Mouse (Mus musculus) left cerebral cortex, adult 11 months (tissue): ENCODE results near the gene Clp1.
"Not testable (repeated sequence)": the region's sequence is repeated elsewhere in the genome, so short reads cannot be mapped to it uniquely, and the experiment has no call there.

Source experiments
- DNase-seq: peaks from one replicate; pipeline ENCODE4 v3.0.0; 2022; ENCODE audit warnings: low spot score

The Clp1 gene

DNA sequence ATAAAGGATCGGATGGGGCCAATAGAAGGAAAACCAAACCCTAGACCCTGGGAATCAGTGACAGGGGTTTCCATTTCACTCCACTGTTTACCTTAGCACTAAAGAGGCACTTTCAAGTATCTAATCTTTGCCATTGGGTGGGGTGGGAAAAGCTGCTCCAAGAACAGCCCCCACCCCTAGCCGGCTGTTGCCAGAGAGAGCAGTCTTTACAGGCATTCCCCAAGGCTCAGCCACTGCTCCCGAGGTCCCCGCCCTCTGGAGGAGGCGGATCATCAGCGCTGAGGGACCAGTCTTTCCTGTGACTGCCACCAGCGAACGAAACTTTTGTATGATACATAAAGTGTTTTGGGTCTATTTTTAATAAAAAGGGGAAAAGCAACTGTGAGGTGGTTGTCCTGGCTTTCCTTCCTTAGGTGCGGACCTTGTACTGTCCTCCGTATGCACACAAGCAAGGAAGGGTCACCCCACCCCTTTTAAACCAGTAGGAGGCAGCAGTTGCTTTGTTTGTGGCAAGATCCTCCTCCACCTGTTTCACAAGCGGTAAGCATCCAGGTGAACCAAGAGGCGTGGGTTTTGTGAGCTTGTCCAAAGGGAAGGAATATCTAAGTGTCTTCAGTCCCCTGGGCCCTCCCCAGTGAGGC, 11.2 kb upstream of the Clp1 start:
- no peak for DNase-seq

DNA sequence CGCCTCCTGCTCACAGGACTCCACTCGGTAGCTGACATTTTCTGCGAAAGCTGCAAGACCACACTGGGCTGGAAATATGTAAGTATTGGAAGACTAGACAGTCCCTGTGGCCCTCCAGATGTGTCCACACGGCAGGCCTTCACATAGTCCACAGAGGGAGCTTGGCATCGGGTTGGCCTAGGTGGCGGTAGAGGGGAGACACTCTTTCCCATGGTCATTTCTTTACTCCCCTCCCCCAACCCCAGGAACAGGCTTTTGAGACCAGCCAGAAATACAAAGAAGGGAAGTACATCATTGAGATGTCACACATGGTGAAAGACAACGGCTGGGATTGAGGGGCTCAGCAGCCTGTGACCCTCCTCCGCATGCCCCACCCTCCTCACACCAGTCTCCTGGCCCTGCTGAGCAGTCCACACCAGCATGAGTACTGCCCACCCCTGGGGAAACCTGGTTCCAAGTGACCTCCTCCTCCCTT, 10.3 kb upstream of the Clp1 start:
- no peak for DNase-seq

DNA sequence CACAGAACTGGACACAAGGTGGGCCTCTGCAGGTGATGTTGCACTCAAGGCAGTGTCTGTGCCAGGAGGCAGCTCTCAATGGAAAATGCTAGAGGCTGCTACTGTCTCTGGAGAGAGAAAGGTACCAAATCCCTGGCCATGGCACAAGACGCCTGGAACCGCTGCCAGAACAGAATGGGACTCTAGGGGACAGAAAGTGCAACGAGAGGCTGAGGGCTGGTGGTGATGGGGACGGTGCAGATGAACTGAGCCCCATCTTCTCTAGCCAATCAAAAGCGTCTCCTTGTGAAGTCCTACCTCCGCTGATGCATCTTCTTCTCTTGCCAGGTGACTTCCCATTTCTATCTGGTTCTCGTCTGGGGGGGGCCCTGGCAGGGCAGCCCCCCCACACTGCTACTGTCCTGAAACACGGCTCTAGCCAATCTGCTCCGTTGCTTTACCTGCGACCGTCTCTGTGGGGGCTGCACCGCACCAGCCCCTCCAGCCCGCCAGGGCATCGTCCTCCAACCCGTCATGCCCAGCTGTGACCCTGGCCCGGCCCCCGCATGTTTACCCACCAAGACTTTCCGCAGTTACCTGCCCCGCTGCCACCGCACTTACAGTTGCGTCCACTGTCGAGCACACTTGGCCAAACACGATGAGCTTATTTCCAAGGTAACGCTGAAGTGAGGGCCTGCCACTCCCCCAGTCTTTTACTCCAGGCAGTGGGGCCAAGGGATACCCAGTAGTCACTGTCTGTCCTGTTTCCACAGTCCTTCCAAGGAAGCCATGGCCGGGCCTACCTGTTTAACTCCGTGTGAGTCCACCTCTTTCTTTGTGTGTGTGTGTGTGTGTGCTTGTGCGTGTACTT, 9.4 kb upstream of the Clp1 start:
- DNase-seq = no peak

DNA sequence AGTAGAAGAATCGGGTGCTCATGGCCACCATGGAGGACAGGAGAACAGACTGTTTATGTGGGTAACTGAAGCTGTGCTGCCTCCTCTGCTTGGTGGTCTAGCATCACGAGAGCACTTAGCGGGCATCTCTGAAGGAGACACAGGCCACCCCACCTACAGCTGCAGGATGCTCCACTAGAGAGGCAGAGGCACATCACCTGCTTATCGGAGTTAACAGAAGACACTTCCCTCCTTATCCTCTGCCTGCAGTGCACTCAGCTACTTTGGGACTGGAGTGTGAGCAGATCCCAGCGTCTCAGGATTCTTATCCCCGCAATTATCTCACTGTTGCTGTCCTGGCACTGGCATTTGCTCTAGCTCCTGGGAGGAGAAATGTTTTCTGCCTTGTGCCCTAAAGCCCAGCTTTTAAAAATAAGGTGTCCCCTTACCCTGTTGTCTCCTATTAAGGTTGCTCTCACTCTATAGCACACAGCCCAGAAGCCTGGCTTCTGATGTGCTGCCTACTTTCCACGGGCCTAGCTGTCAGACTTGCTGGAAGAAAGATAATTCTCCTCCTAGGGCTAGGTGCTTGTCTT, 8.3 kb upstream of the Clp1 start:
- no peak for DNase-seq

DNA sequence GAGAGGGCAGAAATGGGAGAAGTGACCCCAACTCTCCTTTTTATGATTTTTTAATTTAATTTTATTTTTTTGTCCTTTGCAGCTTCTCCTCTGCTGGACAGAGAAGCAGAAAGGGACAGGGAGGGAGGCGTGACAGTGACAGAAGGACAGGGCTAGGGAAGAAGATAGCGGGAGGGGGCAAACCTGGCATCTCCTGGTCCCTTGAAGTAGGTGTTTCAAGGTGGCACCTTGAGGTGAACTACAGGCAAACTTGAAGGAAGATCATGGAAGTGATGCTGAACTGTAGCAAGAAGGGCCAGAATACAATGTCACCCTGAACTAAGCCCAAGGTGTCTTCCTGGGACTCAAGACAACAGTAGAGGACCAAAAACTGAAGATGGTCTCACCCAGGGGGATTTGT, 7.8 kb upstream of the Clp1 start:
- DNase-seq = no peak

DNA sequence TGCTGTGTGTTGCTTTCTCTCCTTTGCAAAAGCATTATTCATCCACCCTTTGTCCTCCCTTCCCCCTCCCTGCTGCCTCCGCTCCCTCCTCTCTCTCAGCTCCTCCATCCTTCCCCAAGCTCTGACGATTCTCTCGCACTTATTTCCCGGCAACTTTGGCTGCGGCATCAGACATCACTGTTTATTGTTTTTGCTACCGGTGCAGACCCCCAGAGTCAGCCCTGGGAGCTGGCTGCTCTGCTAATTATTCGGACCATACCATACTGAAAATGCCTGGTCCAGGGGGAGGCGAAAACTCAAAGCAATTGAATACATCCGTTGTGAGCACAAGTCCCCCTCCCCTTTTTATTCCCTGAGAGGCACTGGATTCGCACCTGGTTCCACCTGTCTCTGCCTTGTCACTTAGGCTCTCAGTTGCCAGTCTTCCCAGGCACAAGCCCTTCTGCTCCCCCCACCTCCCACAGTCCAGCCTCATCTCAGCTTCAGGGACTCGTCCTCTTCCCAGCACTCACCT, 7.3 kb upstream of the Clp1 start:
- DNase-seq = no peak

DNA sequence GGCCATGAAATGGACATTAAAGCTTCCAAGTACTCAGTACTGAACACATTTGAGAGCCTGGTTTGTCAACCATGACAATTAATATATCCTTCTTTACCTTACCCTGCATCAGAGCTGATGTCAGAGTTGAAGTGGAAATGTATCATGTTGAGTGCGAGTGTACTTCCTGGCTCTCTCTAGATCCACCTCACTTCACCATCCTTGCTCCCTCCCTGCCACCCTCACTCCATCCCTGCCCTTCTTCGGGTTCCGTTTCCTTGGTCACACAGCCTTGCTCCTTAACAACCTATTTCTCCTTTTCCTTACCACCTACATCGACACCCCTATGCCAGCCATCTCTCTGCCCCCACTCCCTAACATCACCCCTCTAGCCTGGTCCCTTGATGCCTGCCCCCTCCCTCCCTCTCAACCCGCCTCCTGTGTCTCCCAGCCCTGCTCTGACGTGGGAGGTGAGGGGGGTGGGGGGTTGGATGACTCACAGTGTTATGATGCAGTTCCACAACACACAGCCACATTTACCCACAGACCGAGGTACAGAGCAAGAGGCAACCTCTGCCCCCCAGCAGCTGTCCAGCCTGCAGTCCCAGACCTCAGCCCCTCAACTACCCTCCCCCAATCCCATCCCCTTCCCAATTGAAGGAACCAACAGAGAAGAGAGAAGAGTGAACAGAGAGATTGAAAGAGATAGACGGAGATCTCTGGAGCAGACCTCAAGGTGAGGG, 6.6 kb upstream of the Clp1 start, which contains the start of gene Ypel4:
Ypel4 (plus strand) TSS at position 480 of the 722 bp plus-strand sequence.
- peak; percentile 62 for DNase-seq

DNA sequence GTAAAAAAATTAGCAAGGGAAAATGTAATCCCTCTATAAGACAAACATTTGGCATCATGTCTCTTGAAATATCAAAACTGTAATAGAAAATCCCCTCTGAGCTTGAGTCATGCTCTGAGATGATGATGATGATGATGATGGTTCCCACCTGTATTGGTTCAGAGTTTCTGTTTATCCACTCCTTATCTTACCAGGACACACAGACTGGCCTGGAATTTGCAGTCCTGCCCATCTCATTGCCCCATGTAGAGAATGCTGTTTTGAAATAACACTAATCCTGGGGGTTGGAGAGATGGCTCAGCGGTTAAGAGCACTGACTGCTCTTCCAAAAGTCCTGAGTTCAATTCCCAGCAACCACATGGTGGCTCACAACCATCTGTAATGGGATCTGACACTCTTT, 5.2 kb upstream of the Clp1 start:
- no peak for DNase-seq

DNA sequence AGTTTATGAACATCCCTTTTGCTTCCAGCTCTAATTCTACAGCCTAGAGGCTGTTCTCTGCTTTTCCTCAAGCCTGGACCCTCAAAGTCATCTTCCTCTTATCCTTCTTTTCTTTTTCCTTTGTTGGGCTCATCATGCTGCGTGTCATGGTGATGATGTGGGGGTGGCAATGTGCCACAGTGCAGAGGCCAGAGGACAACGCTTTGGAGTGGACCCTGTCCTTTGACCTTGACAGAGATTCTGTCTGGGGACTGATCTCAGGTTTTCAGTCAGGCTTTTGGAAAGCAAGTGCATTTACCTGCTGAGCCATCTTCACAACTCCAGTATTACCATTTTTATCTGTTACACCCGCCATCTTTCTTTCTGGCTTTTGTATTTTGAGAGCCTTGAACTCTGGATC, 4.1 kb upstream of the Clp1 start:
- no peak for DNase-seq

DNA sequence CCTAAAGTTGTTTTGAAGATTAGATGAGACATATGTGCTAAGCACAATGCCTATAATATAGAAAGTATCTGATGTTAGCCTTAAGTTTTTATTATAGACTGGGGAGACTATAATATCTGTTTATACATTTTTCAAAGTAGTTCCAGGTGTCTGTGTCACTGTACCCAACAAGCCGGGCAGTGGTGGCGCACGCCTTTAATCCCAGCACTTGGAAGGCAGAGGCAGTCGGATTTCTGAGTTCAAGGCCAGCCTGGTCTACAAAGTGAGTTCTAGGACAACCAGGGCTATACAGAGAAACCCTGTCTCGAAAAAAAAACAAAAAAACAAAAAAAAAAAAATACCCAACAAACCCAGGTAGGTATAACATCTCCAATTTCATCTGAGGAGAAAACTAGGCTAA, 1.0 kb upstream of the Clp1 start:
- DNase-seq = not testable (repeated sequence)

DNA sequence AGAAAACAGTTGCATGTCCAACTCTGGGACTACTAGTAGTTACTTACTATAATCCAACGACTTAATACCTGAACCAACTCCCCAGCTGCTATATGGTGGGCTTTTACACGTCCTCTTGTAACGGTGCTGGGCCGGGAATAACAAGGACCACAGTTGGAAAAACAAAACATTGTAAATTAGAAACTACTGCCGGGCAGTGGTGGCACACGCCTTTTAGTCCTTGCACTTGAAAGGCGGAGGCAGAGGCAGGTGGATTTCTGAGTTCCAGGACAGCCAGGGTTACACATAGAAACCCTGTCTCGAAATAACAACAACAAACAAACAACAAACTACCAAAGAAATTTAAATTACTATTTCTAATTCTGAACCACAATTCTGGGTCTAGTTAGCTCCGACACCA, 434 bp downstream of the Clp1 start:
- no peak for DNase-seq

DNA sequence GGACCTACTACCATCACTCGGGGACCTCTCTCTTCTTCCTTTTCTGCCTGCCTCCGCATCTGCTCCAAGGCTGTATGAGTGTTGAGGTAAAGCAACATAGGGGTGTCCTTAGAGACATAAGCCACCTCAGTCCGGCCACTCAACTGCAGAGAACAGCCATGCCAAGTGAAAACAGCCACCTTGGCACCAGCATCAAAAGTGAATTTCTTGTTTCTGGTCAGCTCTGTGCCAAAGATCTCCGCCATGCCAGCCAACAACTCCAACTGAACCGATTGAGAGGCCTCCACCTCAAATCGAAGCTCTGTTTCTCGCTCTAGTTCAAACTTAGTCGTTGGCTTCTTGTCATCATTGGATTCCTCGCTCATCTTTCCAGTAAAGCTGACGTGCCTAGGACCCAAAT, 1.4 kb downstream of the Clp1 start:
- DNase-seq = no peak

DNA sequence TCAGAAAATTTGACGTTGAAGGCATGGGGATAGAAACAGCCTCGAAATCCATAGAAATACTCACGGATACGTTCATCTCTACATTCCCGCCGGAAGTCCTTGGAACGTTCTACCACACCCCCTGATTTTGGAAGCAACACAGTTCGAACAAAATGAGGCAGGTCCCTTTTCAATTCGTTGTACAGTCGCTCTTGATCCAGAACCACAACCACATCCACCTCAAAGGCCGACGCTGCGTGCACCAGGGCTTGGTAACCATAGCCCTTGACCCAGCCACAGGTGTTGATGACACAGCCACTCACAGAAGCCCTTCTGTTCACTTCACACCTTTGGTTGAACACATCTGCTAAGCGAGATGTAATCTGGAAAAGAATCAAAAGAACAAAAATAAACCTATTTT, 3.3 kb downstream of the Clp1 start:
- no peak for DNase-seq

DNA sequence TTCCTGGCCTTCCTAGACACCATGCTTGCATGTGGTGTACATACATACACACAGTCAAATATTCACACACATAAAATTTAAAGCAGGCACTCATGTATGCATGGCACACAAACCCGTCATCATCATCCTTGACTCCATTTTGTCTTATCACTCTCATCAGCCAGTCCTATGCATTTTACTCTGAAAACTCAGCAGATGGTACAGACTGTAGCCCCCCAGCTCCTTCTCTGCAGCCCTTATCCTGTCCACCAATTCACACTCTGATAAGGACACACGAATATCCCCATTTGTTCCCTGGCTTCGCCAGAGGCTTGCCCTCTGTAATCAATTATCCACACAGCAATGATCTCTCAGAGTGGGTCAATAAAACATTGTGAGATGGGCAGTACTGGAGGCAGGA, 6.0 kb downstream of the Clp1 start:
- no peak for DNase-seq

DNA sequence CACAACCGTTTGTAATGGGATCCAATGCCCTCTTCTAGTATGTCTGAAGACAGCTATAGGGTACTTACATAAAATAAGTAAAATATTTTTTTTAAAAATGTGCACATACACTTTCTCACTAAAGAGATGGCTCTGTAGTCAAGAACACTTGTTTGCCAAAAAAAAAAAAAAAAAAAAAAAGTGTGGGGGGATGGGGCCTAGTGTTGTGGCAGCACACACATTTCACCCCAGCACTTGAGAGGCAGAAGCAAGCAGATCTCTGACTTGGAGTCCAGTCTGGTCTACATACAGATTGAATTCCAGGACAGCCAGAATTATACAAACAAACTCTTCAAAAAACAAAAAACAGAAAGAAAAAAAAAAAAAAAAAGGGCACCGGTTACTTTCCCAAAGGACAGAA, 6.4 kb downstream of the Clp1 start:
- DNase-seq = no peak

DNA sequence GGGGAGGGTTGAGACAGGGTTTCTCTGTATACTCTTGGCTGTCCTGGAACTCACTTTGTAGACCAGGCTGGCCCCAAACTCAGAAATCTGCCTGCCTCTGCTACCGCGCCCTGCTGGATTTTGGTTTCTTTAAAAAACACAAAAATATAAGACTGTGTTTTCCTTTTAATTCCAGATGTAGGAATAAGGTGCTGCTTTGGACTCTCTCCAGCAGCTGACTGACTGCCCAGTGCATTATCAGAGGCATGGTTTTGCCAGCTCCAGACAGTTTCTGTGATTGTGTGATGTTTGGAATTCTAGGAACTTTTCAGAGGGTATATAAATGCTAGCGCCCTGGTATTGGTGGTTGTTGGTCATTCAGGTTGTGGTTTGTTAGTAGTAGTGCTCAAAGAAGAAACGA, 9.8 kb downstream of the Clp1 start:
- no peak for DNase-seq

DNA sequence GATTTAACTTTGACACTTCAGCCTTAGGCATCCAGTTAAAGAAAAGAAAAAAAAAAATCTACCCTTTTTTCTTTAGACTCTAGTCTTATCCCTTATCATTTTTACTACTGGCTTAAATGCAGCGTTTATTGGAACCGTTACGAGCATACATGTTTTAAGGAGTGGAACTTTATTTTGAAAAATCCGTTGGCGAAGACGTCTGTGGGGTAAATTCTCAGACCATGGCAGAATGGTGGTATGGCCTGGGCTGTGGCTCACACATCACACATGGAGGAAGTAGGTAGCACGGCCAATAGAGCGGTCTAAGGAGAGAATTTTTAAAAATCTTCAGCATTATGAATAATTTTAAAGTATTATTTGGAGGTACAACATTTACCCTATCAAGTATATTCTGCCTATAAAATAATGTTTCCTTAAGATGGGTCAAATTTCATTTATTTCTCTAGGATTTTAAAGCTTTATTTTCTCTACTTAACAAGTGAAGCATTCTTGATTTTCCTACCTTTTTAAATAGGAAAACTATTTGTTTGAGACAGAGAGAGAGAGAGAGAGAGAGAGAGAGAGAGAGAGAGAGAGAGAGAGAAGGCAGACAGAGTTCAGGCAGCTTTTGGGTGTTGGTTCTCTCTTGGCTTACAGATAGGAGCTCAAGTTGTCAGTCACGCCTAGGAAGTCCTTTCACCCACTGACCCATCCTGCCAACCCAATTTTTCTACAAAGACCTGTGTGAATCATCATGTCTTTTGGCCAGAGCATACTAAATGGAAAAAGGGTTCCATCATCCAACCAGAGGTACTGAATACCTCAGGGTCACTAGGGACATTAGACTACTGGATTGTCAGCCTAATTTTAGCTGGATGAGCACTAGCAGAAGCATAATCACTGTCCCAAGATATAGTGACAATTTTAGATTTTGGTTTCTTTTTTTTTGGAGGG, 10.5 kb downstream of the Clp1 start:
- DNase-seq = no peak

DNA sequence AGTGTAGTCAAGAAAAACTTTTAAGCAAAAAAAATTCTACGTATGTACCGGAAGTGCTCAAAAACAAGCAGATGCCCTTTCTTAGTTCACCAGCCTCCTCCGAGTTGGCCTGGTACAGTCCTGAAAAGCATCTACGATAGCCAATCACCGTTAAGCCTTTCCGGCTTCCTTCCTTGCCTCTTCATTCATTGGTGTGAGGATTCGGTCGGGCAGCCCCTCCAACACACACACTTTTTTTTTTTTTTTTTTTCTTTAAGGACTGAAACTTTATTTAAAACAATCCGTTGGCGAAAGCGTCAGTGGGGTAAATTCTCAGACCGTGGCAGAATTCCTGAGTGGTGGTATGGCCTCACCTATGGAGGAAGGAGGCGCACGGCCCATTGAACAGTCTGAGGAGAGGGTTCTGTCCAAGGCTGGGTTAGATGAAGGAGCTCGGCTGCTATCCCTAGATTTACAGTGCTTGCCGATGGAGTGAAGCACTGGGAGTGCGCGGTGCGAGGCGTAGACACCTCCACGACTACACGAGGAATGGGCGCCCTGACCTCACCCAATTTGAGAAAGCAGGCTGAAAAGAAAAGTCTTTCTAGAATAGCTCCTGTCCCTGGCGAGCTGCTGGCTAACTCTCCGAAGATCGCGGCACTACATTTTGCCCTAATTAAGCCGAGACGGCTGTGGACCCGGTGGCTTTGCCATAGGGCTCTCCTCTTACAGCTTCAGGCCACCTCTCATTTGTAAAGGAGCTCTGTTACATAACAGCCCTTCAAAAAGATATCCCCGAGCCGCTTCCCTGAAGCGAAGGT, 11.4 kb downstream of the Clp1 start:
- DNase-seq = peak; percentile 92

DNA sequence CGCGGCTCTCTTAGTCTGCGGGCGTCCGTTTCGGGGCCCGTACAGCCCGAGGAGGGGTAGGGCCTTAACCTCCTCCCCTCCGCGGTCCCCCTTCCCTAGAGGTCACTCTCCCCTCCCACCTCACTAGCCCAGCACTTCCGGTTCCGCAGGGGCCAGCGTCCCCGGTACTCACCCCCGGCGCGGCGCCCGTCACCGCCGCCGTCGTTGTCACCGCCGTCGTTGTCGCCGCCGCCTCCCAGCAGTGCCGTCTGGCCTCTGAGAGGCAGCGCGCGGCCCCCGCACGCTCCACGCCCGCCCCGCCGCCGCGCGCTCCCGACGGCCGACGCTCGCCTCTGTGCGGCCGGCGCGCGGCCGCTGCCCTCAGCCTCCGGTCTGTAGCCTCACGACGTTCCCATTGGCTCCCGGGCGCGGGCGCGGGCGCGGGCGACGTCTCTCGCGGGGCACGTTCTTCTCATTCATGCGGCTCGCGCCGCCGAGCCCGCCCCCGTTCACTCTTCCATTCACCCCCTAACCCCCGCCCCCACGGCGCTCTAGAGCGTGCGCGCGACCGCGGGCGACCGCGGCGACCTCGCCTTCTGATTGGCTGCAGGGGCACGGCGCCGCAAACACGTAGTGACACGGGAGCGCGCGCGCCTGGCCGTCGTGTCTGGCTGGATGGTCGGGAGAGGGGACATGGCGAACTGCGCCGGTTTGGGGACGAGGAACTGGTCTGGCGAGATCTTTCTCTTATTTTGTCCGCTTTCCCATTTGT, 12.2 kb downstream of the Clp1 start, which contains the start of gene Zdhhc5:
Zdhhc5 (minus strand) TSS at position 370 of the 751 bp plus-strand sequence.
- DNase-seq = peak; percentile 97

DNA sequence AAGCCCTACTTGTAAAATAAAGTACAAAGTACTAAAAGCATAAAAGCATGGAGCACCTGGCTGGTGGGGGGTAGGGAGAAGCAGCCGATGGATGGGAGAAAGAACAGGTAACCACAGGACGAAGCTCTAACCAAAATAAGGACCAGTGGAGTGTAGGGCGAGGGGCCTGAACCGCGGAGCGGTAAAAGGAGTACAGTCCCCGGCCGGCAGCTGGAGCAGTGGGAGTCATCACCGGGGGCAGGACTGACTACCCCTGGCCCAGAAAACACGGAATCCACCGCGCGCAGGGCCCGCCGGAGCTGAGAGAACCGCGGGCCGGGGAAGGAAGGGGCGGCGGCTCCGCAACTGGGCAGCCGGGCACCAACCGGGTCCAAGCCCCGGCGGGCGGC, 12.7 kb downstream of the Clp1 start:
- no peak for DNase-seq
